Mouse (Mus musculus): ENCODE results near the gene Acad9.

Acad9 gene

GRCm38 (mm10) chr3:36065843-36066651 is at the start of gene Acad9:
Acad9 (plus strand) TSS chr3:36065979.
- peak; percentile 94 for DNase-seq (ENCODE audit: low read depth, low spot score)

- DNase-seq (ENCODE audit: low read depth, low spot score): no peak
These were observed 40.0 kb upstream of the Acad9 start for GRCm38 (mm10) chr3:36025732-36026131.

DNA sequence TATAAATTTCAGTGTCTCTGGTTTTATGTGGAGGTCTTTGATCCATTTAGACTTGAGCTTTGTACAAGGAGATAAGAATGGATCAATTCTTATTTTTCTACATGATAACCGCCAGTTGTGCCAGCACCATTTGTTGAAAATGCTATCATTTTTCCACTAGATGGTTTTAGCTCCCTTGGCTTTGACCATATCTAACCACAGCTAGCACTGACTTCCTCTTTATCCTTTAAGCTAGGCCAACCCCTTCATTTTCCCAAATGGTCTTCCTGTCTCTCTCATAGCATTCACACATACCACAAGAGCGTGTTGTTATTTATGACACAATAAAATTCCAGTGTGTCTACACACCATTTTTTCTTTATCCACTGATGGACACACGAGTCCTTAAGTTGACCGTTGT is 35.8 kb upstream of the Acad9 start:
- no peak for DNase-seq (ENCODE audit: low read depth, low spot score)

DNA sequence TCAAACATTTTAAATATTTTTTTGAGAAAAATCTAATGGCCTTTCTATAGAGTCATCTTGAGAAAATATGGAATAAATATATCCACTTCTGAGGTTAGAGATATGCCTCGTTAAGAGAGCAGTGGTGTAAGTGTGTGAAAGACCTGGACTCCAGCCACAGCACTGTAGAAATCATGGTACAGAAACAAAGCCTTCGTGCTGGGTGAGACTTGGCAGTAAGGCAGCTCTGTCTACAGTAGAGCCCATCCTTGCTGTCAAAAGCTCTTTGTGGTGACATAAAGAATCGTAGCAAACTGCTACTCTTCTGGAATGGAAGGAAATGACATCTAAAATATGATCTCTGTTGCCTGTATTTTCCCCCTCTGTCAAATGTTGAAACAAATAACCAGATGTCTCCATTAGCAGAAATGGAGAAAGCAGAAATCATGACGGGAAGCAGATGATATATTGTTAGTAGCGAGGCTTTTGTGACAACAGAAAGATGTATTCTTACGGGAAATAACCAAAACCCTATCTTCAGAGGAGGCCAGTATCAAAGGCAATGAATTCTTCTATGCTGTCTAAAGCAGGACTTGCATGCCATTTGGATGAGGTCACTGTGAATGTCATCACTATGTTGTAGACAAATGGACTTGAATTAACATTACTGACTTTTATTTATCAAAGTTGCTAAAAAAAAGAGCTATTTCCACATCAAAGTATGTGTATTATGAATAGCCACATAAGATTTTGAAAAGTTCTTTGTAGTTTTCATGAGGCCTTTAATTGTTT is 33.9 kb upstream of the Acad9 start:
- DNase-seq (ENCODE audit: low read depth, low spot score): no peak

DNA sequence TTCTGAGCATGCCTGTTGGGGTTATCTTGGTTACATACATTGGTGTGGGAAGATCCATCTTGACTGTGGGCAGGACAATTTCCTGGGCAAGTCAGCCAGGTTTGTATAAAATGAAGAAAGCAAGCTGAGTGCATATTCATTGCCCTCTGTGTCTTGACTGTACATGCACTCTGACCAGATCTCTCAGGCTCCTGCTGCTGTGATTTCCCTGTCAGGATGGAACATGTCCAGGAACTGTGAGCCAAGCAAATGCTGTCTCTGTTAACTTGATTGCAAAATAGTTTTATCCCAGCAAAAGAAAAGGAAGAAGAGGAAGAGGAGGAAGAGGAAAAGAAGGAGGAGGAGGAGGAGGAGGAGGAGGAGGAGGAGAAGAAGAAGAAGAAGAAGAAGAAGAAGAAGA is 21.3 kb upstream of the Acad9 start:
- DNase-seq (ENCODE audit: low read depth, low spot score): no peak

GRCm38 (mm10) chr3:36045086-36045485 is 20.7 kb upstream of the Acad9 start:
- no peak for DNase-seq (ENCODE audit: low read depth, low spot score)

DNA sequence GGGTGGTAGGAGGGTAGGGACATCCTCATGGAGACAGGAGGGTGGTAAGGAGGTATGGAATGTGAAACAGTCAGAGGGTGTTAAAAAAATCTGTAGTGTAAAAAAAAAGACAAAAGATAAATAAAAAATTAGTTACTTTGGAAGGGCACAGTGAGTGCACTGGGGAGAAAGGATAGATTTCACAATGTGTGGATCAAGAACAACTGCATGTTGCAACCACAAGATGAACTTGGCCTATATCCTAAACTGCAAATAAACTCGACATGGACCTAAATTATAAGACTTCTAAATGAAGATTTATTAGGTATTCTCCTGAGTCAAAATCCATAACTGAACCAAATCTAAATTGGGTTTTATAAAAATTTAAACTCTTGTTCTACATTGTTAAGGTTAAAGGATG is 16.7 kb upstream of the Acad9 start:
- no peak for DNase-seq (ENCODE audit: low read depth, low spot score)

DNA sequence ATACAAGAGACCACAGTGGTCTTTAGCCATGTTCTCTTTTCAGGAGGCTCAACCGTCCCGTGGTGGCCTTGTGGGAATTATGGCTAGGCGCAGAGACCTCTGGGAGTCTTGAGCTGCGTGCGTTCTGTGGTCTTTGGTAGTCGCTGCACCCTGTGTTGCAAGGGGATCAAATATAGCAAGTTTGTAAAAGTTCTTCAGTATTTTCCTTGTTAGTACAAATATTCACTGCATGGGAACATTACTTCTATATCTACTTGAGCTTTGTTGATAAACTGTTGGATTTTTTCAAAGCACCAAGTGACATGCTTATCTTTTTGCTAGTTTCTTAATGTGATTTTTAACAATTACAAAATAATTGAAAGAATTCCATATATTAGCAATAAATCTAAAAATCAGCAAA is 12.3 kb upstream of the Acad9 start, which contains the start of gene Ccdc144b:
Gene Ccdc144b (minus strand): TSS at position 101 of the 400 bp plus-strand sequence.
- DNase-seq (ENCODE audit: low read depth, low spot score): no peak

GRCm38 (mm10) chr3:36060096-36060850 is 5.5 kb upstream of the Acad9 start:
- peak; percentile 49 for DNase-seq (ENCODE audit: low read depth, low spot score)

GRCm38 (mm10) chr3:36064592-36065061 is 1.2 kb upstream of the Acad9 start:
- no peak for DNase-seq (ENCODE audit: low read depth, low spot score)

DNA sequence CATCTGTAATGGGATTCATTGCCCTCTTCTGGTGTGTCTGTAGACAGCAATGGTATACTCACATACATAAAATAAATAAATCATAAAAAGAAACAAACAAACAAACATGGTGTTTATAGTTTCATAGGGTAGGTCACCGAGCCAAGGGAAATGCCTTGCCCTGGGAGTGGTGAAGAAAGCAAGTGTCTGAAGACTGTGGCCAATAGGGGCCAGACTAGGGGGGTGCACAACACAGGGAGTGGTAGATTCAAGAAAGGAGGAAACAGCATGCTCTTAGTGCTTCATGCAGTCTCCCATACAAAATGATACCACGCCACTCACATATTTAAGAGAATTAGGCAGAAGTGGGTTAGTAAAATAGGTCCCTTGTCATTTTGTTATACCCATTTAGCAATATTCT is 613 bp upstream of the Acad9 start:
- DNase-seq (ENCODE audit: low read depth, low spot score): no peak

DNA sequence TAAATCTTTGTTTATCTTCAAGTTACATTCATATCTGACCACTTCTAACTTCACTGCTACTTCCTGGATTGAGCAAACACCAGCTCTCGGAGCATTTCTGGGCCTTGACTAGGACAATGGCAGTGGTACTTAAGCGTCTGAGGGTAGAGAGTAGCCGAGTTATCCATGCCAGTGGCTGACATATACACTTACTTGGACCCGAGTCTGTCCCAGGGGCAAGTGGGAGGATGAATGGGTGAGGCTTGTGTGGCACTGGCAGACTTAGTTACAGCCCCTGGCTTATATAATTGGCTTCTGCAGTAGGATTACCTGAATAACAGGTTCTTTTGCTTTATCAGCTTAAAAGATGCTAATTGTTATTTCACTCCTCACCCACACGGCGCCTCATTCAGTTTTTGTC is 2.0 kb downstream of the Acad9 start:
- DNase-seq (ENCODE audit: low read depth, low spot score): no peak

GRCm38 (mm10) chr3:36070436-36070835 is 4.7 kb downstream of the Acad9 start:
- DNase-seq (ENCODE audit: low read depth, low spot score): no peak

- DNase-seq (ENCODE audit: low read depth, low spot score): no peak
These were observed 5.3 kb downstream of the Acad9 start for GRCm38 (mm10) chr3:36071047-36071446.

GRCm38 (mm10) chr3:36074231-36074630 is 8.5 kb downstream of the Acad9 start:
- DNase-seq (ENCODE audit: low read depth, low spot score): no peak

DNA sequence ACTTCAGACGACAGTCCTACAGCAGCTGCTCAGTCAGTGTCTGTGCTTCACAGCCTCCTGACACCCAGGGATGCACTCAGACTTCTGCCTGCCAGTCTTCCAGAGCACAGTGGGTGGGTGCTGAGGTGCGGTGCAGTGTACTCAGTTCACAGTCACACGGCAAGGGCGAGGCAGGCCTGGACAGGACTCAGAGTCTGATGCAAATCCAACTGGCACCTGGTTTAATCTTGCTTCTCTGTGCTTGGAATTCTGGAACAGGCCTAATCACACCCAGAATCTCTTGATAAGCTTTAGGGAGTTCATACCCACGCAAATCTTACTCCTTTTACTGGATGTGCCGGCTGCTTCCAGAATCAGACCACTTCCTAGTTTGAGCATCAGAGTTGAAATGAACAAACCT is 9.7 kb downstream of the Acad9 start:
- DNase-seq (ENCODE audit: low read depth, low spot score): no peak

DNA sequence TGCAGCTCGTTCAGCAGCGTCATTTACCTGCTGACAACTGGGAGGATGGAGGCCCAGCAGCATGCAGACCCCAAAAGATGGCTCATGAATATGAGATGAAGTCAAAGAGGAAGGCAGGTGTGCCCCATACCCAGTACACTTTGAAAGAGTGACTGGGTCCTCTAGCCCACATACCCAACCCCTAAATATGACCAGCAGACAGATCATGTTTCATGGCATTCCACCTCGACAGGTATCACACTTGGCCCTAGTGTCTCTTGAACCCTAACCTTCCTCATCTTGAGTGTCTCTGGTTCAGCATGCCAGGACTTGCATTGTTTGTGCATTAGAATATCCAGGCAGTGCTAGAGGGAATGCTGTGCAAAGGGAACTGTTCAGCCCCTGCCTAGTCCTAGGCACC is 11.6 kb downstream of the Acad9 start:
- no peak for DNase-seq (ENCODE audit: low read depth, low spot score)

DNA sequence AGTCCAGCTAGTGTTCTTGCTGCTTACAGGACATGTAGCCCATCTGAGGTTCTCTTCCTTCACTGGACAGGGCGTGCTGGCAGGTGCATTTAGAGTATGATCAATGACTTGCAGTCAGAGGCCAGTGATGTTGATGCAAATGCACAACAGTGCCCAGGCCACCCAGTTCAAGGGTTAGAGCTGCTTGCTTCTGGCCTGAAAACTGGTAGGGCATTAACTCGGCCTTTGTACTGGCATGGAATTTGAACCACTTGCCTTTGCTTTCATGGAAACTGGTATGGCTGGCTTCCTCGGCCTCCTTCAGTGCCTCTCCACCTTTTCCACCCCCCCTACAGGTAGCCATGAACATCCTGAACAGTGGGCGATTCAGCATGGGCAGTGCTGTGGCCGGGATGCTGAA is 14.1 kb downstream of the Acad9 start:
- no peak for DNase-seq (ENCODE audit: low read depth, low spot score)

DNA sequence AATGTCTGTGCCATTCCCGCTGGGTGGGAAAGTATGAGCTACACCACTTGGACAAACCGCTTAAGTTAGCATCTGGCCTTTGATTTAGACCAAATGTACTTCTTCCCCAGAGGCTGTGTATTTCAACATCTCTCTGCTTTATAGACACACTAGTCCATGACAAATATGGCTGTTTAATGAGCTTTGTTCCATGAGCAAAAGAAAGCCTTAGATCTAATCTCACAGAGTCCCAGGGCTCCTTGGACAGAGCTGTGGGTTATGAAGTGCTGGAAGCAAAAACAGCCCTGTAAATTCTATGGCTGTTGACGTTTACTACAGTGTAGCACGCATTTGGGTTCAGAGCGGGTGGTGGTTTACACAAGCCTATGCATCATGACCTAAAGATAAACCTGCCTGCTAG is 15.0 kb downstream of the Acad9 start:
- no peak for DNase-seq (ENCODE audit: low read depth, low spot score)

DNA sequence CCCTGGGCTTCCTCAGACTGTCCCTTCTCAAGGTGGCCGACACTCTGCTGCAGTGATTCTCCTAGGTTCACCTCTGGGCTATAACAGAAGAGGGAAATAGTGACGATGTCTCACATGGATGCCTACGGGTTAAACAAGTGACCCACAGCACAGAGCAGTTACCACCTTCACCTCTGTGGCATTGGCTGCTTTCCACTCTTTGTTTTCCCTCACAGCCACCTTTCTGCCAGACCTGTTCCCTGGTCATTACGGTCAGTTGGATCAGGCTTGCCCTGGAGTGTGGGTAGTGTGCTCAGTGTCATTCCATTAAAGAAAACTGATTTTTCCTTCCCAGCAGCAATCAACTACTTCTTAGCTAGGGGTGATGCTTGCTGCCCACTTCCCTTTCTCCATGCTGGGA is 17.1 kb downstream of the Acad9 start:
- DNase-seq (ENCODE audit: low read depth, low spot score): no peak

GRCm38 (mm10) chr3:36083381-36083780 is 17.6 kb downstream of the Acad9 start:
- no peak for DNase-seq (ENCODE audit: low read depth, low spot score)

DNA sequence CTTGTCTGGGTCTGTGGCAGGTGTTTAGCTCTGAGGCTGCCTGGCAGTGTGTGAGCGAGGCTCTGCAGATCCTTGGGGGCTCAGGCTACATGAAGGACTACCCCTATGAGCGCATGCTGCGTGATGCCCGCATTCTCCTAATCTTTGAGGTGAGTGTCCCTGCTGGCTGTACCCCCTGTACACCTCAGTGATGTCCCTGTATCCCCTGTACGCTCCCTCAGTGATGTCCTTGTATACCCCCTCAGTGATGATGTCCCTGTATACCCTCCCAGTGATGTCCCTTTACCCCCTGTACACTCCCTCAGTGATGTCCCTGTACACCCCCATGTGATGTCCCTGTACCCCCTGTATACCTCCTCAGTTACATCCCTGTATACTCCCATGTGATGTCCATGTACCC is 19.6 kb downstream of the Acad9 start:
- no peak for DNase-seq (ENCODE audit: low read depth, low spot score)

Measured in retina, postnatal 7 days (tissue).